Mouse (Mus musculus): ENCODE data around the gene Mmachc.

Gene Mmachc

GRCm38 (mm10) chr4:116708201-116708764, at the start of gene Mmachc, which contains the start of gene Ccdc163:
TSS of gene Mmachc (minus strand) at chr4:116708406.
TSS of gene Ccdc163 (plus strand) at chr4:116708509.
- DNase-seq (ENCODE audit: low read depth), result peak; percentile 86

GRCm38 (mm10) chr4:116749750-116750149, 41.5 kb upstream of the Mmachc start:
- no peak for DNase-seq (ENCODE audit: low read depth)

DNA sequence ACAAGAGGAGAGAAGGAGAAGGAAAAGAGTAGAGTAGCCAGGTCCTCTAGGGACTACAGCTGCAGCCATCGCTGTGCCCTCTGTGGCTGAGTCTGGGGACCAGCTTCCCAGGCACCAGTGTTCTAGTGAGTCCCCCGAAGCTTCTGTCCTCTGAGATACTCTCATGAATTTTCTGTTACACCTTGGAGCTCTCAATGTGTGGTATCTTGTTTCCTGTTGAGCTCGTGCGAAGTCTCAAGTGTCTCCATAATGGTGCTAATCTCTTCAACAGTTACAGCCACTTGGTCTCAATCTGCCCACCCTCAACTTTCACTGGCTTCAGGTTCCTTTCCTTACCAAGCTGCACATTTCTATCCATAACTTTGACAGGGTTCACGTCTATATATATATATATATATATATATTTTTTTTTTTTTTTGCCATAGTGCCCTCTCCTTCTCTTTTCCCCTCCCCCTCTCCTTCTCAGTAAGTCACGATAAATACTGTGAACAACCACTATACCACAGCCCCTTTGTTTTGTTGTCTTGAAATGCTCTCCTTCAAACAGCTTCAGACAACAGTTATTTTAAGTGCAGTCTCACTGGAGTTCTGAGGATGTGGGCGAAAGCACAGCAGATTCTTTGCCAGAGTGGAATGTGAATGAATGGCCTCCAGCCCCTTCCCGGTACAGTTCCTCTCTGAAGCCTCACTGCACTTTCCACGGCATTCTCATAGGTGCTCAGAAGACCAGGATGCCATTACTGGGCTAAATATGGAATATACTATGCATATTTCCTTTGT, 31.0 kb upstream of the Mmachc start:
- DNase-seq (ENCODE audit: low read depth), result no peak

GRCm38 (mm10) chr4:116734996-116735395, 26.8 kb upstream of the Mmachc start:
- no peak for DNase-seq (ENCODE audit: low read depth)

GRCm38 (mm10) chr4:116732355-116732754, 24.1 kb upstream of the Mmachc start:
- DNase-seq (ENCODE audit: low read depth), result no peak

GRCm38 (mm10) chr4:116731077-116731476, 22.9 kb upstream of the Mmachc start:
- no peak for DNase-seq (ENCODE audit: low read depth)

- no peak for DNase-seq (ENCODE audit: low read depth)
Measured at GRCm38 (mm10) chr4:116729532-116729931, 21.3 kb upstream of the Mmachc start.

DNA sequence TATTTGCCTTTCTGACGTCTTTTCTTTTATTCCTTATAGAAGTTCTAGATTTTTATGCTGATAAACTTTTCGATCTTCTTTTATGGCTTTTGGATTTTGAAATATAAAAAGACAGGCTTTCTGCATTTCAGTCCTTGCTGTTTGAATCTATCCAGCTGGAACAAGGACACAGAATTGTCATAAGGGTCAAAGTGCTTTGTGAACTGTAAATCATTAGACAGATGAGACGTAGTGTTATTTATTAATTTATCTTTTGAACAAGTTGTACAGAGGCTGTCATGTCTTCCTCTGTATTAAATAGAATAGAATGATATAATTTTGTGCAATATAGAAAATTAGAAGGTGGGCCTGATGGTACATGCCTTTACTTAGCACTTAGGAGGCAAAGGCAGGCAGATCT, 19.2 kb upstream of the Mmachc start:
- no peak for DNase-seq (ENCODE audit: low read depth)

DNA sequence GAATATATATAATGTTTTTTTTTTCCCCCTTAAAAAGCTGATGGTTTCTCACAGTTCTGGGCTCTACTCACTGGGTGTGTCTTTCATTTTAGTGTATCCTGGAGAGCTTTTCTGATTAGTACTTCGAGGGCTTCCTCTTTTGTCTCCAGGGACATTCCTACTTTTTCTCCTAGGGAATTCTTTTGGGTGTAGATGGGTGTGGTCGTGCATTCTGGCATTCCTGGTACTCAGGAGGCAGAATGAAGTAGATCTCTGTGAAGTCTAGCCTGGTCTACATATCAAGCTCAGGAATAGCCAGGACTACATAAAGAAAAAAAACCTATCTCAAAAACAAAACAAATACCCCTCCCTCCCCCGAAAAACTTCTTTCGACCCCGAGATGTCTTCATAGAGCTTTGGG, 17.2 kb upstream of the Mmachc start:
- DNase-seq (ENCODE audit: low read depth), result no peak

DNA sequence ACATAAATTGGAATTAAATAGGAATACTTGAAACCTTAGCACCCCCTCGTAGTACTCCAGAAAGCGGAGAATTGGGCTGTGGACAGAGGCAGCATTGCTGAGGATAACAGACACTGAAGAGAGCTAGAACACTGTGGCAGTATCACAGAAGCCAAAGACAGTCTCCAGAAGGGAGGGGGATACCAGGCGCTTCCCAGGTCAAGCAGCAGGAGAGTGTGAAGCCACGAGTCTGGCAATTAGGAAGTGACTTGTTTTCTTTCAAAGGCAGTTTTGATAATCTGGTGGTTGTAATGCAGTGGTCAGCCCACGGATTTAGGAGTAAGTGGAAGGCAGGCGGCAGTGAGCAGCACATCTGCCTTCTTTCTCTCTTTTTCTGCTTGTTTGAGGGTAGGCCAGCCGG, 14.0 kb upstream of the Mmachc start:
- DNase-seq (ENCODE audit: low read depth), result no peak

- no peak for DNase-seq (ENCODE audit: low read depth)
Measured at GRCm38 (mm10) chr4:116721098-116721628, 13.0 kb upstream of the Mmachc start.

DNA sequence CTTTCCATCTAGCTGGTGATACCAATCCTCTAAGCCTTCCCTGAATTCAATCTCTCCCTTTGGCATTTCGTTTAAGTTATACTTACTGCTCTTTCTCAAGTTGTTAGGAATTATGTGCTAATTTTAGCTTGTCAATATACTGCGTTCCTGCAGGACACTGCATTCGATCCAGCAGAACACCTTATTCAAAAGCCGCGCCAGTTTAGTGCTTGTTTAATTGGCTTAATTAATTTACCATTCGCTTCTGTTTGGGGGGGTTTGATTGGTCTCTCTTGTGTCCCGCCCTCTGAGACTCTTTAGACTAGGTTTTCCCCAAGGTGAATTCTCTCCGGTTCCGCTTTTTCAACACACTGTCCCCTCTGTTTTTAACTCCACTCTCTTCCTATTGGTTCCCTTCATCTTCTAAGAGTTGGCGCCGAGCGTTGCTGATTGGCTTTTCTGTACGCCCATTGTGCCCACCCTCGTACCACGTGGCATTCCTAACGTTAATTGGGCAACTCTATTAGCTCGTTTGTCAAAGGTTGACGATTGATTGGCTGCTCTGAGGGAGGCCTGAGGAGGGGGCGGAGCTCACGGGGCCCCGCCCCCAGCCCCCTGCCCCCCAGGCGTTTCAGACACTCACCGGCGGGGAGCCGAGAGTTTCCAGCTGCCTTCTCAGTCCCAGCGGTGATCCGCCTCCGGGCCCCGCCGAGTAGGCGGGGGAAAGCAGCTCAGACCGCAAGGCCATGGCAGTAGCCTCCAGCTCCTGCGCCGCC, 12.3 kb upstream of the Mmachc start, which contains the start of gene Tesk2:
Gene Tesk2, plus strand, starts transcription at position 606 of the 755 bp plus-strand sequence.
- peak; percentile 98 for DNase-seq (ENCODE audit: low read depth)

DNA sequence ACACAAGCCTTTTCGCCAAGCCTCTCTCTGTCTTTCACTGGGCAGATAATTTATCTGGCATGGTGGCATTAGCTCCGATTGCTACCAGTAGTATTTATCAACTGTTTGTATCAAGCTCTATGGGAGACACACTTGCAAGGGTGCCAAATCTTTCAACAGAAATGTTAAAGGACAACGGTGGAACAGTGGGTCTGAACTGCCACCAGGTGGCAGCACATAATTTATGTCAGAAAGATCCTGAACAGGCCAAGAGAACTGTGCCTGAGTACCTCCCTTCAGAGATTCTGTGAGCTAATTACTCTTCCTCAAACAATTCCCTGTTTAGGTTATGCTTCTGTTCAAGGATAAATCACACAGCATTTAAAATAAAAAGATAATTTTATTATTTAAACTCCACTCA, 11.2 kb upstream of the Mmachc start:
- DNase-seq (ENCODE audit: low read depth), result peak; percentile 73

- DNase-seq (ENCODE audit: low read depth), result no peak
Measured at GRCm38 (mm10) chr4:116712536-116712935, 4.3 kb upstream of the Mmachc start.

DNA sequence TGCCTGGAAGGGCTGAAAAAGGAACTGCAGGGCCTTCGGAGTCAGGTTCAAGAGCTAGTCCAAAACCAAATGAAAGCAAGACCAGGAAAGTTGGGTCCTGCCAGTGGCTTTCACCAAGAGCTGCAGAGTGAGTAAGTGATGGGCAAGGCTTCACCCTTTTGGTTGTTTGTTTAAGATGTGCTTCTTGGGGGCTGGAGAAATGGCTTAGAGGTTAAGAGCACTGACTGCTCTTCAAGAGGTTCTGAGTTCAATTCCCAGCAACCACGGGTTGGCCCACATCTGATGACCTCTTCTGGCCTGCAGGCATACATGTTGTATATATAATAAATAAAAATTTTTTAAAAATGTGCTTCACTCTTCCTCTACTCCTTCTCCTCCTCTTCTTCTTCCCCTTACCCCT, 1.9 kb upstream of the Mmachc start:
- DNase-seq (ENCODE audit: low read depth), result no peak

GRCm38 (mm10) chr4:116708791-116709390, 685 bp upstream of the Mmachc start:
- no peak for DNase-seq (ENCODE audit: low read depth)

GRCm38 (mm10) chr4:116707666-116708065, 540 bp downstream of the Mmachc start:
- no peak for DNase-seq (ENCODE audit: low read depth)

GRCm38 (mm10) chr4:116703804-116704203, 4.4 kb downstream of the Mmachc start:
- DNase-seq (ENCODE audit: low read depth), result peak; percentile 72

DNA sequence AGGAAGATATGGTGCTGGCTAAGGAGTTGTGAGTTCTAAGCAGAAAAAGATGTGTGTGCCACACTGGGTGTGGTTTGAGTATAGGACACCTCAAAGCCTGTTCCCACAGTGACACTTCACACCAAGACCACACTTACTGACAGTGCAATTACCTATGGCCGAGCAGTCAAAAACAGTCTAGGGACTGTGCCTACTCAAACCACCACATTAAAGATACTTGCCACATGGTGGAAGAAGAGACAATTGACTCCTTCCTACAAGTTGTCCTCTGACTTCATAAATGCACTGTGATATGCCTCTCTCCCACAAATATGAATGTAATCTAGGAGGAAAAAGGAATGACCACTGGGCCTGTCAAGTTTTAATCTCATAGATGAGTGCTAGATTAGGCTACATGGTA, 7.2 kb downstream of the Mmachc start:
- DNase-seq (ENCODE audit: low read depth), result no peak

- DNase-seq (ENCODE audit: low read depth), result no peak
Measured at GRCm38 (mm10) chr4:116698693-116699342, 9.4 kb downstream of the Mmachc start.

- no peak for DNase-seq (ENCODE audit: low read depth)
Measured at GRCm38 (mm10) chr4:116693785-116694184, 14.4 kb downstream of the Mmachc start.

- no peak for DNase-seq (ENCODE audit: low read depth)
Measured at GRCm38 (mm10) chr4:116692146-116692545, 16.1 kb downstream of the Mmachc start.
